Mouse (Mus musculus): Measurements from ENCODE around the gene Gm45261.

The Gm45261 gene

DNA sequence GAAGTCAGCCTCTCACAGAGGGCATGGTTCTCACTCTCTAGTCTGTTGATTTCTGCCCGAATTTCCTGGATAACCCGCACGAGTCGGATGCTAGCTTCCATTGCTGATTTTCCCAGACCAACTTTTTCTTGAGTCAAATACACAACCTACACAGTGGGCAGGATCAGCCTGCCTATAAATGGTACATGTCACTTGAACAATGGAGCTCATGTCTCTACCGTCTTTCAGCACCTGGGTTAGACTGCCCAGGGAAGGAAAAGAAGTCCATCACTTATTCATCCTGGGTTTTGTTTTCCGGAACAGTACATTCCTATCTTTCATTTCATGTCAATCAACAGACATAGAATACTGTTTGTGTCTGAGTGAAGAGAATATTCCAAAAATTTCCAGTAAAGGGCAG lies at the start of gene Gm45261:
Gene Gm45261, minus strand, starts transcription at position 101 of the 400 bp plus-strand sequence.
- DNase-seq (ENCODE audit: low read depth, low spot score): no peak

DNA sequence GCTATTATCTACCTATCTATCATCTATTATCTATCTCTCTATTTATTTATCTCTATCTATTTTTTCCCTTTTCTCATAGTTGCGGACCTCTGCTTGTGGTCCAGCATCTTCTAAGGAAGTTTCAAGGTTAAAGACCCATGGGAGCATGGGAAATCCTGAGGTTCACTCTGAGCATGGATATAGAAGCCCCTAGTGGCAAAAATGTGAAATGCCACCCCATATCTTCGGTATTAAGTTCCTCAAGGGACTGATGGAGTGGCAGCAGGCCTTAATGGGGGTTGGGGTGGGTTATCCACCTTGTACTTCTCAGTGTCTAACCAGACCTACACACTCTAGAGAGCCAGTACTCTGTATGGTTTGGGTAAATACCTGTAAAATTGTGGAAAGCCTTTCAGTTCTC lies 43.5 kb upstream of the Gm45261 start:
- no peak for DNase-seq (ENCODE audit: low read depth, low spot score)

DNA sequence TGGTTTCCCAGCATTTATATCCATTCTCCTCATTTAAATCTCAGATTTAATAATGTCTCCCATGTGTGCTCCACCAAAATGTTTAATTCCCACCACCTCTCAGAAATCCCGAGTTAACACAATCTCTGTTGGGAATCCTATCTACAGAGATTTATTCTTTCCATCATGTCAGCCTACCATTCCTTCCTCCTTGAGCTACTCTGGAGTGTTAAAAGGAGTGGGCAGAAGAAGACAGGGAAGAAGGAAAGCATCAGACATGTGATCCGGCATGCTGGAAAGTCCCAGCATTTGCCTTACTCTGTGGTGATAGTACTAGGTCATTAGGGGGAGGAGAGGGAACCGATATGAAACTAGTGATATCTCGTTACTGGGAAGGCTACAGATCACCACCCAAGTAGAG lies 42.8 kb upstream of the Gm45261 start:
- no peak for DNase-seq (ENCODE audit: low read depth, low spot score)

DNA sequence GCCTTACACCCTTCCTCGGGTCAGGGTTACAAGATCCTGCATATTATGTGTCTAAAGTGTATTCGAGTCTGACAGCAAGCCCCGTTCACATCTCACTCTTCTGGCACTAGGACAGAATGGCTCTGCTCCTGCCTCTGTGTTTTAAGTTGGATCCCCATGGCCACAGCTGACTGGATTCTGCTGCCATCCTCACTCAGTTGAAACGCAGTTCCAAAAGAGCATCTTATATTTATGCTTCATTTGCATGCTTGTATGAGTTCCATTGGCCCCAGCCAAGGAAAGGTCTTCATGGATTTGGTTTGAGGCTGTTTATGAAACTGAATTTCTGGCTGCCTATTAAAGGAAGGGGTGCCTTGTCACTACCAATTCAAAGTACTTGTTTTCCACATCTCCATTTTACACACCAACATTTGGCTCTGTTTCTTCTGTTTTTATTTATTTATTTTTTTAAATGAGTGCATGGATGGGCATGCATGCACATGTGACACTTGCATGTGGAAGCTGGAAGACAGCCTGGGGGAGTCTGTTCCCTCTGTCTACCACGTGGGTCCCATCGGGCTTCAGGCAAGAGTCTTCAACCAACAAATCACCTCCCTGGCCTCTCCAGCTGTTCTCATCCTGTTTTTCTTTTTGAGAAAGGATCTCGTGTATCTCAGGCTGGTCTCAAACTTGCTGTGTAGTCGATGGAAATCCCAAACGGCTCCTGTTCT lies 41.4 kb upstream of the Gm45261 start:
- no peak for DNase-seq (ENCODE audit: low read depth, low spot score)

DNA sequence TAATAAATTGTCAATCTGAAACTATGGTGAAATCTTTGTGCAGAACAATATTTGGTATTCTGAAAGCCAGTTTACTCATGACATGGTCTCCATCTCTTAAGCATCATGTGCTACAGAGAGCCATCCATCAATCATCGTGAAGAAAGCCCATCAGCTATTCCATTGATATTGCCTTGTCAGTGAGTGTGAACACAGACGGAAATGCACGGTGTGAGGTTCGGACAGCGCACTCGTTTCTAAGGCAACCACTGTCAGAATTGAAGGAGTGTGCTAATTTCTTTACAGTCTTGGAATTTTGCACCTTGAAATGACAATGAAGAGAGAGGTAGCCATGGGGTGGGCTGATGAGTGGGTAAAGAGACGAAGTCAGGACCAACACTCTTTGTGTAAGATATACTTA lies 38.0 kb upstream of the Gm45261 start:
- no peak for DNase-seq (ENCODE audit: low read depth, low spot score)

DNA sequence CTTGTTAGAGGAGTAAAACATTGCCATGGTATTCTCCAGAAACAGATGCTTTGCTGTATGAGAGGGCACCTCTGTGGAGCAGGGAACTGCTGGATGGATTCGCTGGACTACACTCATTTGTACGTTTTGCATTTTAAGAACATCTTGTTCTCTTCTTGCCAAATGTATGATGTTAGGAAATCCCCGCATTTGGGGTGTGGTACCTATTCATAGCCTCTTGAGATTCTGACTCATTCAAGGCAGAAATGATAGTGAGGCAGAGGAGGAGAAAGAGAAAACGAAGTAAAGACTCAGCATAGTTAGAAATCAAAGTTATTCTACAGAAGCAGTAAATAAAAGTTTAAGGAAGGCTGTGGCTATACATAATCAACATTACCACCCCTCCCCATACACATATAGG lies 35.1 kb upstream of the Gm45261 start:
- no peak for DNase-seq (ENCODE audit: low read depth, low spot score)

DNA sequence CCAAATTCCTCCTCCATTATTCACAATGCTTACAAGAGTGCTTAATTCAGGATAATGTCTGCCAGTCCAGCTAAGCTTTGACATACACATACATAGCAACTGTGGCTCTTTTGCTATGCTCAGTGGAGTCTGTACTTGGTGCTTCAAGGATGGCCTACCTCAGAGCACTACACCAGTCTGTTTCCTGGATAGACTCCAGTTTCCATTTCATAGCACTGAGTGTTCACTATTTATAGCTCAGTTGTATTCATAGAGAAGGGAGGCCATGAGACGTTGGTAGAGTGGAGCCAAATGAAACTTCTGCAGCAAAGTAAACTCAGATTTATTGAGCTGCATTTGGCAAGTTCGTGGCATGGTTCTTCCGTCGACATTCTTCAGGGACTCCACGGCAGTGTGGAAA lies 22.2 kb upstream of the Gm45261 start:
- no peak for DNase-seq (ENCODE audit: low read depth, low spot score)

DNA sequence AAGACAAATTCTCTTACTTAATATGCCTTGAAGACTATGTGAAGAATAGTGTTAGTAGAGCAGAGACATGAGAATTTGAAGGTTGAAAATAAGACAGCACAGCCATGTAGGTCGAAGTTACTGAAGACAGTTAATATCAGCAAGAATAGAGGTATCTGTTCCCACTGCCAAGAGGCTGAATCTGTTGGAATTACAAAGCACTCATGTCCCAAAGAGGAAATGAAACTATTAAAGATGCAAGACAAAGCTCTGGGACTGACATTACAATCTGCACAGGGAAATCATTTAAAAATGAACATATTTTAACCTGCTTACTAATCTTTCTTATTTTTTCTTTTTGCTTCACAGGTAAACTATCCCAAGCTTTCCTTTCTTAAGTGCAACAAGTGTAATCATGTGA lies 13.7 kb upstream of the Gm45261 start:
- DNase-seq (ENCODE audit: low read depth, low spot score): no peak

DNA sequence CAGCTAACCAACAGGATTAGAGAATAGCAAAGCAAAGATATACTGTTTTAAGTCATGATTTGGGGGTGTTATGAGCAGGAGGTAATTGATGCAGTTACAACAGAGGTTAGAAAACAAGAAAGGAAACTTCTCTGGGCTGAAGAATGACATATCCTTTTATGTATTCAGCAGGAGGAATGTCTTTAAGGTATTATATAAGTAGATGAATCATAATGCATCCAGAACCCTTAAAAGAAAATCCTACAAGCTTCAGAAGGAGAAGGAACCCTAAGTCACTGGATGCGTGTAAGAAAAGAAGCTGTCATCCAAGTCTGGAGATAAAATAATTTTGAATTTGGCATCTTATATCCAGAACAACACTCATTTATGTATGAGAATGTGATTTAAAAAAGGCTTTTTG lies 11.1 kb upstream of the Gm45261 start:
- DNase-seq (ENCODE audit: low read depth, low spot score): no peak

DNA sequence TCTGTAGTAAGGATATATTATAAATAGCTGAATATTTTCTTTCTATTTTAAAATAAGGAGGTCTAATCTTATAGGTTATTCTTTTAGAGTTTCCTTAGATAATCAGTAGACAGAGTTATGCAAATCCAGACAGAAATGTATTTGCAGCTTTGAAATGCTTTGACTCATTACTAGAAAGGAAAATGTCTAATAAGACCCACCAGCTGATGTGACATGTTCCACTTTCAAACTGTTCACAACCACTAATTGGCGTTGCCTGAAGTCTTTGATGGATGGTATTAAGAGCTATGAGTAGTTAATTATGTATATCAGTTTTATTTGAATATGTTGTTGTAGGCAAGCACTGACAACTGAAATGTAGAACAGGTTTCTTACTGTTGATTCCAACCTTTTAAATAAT lies 1.3 kb downstream of the Gm45261 start:
- no peak for DNase-seq (ENCODE audit: low read depth, low spot score)

DNA sequence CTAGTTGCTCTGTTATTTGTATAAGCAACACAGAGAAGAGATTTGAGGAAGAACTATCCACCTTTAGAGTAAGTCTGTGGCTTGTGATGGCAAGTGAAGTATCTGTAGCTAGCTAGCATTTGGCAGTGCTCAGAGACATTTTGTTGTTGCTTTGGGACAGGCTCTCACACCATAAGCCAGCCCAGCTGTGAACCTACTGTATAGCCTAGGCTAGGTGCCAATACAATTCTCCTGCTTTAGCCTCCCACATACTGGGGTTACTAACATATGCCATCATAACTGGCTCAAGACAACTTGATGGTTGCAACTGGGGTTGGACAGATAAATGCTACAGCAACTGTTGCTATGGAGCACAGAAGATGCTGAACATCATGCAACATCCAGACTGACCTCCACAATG lies 1.8 kb downstream of the Gm45261 start:
- DNase-seq (ENCODE audit: low read depth, low spot score): no peak

DNA sequence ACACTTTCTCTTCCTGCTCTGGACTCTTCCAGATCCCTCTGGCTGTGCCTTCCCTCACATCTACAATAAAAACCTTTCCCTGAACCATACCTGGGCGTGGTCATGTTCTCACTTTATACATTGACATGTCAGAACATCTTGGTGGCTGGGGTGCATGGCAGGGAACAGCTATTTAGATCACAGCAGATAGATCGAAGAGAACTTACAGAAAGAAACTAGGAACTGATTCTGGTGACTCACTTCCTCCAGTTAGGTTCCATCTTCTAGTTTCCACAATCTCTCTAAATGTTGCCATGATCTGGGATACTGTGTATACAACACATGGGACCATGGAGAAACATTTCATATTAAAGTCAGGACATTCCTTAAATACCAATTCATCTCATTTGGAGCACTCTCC lies 7.3 kb downstream of the Gm45261 start:
- DNase-seq (ENCODE audit: low read depth, low spot score): no peak

DNA sequence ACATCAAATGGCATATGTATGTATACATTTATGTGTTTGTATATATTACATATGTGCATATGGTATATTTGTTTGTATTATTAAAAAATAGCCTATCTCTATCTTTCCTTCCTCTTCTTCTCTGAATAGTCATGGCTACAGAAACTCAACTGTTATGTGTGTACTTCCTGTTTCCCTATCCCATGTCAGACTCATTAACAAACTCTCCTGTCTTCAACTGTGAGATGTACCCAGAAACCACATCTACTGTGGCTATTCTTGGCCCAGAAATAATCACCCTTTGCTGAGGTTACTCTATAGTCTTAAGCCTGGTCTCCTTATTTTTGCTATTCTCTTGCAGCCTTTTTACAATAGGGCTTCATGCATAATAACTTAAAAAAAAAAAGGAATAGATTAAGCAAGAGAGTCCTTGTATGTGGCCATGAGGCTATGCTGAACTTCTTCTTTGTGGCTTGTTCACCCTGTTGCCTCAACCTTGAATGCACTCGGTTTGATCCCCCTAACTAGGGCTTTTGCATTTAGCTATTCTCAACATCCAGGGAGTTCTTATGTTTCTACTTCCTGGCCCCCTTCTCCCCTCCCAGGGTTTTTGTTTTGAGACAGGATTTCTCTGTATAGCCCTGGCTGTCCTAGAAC lies 9.2 kb downstream of the Gm45261 start:
- no peak for DNase-seq (ENCODE audit: low read depth, low spot score)

DNA sequence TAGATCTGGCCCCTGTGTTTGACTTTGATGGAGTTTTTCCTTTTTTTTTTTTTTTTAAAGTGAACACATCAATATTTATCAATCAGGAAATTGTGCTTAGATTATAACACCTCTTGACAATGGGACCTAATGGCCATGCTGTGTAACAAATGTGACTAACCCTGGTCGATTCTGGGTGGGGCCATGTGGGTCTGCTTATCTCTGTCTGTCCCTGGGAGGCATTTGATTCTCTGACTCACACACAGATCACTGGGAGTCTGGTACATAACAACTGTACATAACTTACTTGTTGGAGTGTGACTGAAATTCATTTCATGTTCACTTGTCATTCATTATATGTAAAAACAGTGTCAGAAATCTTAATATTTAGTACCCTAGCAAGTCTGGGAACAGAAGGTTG lies 13.7 kb downstream of the Gm45261 start:
- DNase-seq (ENCODE audit: low read depth, low spot score): no peak

DNA sequence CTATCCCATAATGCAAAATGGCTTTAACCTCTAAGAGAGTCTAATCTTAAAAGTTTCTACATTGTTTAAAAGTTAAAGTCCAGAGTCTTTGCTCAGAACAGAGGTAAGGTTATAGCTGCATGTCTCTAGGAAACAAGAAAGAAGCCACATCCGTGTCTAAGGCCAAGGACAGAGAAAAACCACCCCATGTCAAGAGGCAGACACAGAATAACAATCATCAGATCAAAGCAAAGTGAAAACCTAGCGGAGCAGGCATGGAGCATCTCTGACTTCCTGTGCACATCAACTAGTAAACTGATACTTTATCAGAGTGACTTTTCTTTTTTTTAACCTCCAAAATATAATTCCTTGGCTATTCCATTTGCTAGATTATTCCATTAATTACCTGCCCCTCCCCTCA lies 20.3 kb downstream of the Gm45261 start:
- DNase-seq (ENCODE audit: low read depth, low spot score): no peak

DNA sequence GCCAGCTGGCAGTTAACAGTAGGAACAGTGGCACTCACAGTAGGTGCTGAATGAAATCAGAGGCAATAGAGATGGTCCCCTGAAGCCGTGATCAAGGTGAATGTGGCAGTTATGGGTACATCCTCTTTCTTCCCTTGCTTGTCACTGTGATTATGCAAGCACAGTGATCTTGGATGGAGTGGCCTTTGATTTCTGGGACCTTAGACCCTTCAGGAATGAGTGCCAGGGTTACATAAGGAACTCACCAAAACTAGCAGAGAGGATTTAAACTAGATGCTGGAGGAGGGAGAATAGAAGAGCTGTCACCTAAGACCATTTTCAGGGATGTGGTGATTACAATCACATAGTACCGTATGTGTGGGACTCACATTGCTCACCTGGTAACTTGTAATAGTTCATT lies 22.7 kb downstream of the Gm45261 start:
- no peak for DNase-seq (ENCODE audit: low read depth, low spot score)

DNA sequence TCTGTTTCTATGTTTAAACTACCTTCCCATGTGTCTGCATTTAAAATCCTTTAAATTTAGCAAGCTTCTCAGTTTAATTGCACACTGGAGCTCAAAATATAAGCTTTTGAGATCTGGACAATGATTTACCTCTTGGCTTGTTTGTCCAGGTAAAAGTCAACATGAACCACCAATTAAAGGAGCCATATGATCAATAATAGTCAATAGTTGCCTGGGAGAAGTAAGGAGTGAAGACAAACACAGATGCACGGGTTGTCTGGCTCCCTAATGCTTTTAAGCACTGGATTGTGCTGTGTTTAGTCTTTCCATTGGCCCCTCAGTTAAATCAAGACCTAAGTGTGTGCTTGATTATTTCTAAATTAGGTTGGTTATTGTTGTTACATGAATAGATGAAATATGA lies 33.3 kb downstream of the Gm45261 start:
- no peak for DNase-seq (ENCODE audit: low read depth, low spot score)

DNA sequence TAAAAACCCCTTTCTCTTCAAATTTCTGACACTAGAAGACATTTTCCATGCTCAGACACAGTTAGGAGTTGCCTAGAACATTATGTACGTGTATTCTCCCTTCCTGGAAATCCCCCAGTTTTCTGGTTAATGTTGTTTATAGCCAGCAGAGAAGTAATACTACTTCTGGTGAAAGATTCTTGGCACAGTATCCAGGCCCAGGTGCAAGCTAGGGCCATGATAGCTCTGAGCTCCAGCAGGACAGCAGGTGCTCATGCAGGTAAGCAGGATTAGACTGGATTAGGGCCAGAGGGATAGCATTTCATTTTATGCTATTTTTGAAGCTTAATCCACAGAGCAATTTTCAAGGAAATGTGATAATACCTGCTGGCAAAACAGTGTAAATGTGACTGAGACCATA lies 33.8 kb downstream of the Gm45261 start:
- peak; percentile 10 for DNase-seq (ENCODE audit: low read depth, low spot score)

DNA sequence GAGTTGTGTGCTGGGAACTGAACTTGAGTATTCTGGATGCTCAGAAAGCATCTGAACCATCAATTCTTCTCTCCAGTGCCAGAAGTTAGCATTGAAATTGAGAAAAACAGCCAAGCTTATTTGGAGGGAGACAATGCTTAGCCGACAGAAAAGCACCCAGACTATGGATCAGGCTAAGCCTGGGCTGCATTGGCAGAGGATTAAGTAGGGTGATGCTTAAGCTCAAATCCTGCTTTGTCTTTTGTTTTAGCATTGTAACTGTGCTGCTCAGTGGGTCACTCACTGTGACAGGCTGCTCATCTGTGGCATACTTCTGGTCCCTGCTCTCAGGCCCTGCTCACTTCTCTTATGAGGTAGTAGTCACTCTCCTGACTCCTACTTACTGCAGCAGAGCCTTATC lies 36.6 kb downstream of the Gm45261 start:
- no peak for DNase-seq (ENCODE audit: low read depth, low spot score)

DNA sequence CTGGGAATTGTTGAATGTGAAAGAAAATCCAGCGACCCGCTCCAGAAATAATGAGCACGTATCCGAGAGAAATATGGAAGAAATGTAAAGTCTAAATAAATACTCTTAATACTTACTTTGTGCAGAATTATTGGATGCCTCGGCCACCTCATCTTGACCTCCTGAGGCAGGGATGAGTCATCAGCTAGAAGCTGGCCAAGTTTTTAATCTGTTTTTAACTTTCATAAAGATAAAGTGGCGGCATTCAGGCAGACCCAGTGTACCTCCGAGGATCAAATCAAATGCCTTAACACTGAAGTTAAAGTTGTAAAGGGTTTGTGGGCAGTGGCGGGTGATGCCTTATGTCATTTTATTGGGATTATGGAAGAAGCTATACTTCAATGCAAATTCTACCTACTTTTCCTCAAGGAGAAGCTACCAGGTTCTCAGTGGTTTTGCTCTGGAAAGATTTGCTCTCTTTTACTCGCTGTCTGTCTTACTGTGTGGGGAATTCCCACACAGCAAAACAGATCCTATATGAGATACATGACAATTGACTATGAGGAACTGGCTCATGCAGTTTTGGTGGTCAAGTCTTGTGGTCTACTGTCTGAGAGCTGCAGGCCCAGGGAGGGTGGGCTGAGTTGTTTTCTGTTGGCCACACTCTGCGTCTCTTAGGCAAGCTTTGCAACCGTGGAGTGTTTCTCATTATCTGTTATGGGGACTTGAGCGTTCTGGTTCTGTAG lies 42.8 kb downstream of the Gm45261 start:
- DNase-seq (ENCODE audit: low read depth, low spot score): no peak

DNA sequence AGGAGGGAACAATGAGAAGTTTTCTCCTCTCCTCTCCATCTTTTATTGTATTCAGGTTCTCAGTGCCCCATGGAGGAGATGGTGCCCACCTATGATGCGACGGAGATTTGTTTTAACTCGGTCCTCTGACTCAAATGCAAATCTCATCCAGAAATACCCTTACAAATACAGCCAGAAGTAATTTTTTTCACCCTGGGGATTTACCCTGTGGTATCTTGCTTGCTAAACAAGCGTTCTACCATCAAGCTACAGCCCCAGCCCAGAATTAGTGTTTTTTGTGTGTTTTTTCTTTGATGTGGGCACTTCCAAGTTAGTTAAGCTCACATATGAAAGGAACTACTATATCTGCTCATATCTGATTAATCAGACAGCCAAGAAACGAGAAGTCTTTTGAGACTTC lies 44.9 kb downstream of the Gm45261 start:
- no peak for DNase-seq (ENCODE audit: low read depth, low spot score)

DNA sequence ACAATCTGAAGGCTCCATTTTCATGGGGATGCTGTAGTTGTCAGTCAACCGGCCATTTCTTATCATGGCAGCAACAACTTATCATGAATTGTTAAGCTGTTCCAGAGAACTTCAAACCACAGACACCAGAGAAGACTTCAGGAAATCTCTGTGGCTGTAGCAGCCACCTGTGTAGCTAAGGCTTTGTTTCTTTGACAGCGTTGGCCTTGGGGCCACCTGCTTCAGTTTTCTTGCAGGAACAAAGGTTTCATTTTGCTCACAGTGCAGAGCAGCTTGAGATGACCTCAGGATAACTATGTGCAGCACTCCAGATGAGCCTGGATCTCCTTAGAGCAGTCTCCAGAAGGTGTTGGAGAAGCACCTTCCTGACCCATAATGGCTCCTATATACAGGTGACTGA lies 48.7 kb downstream of the Gm45261 start:
- no peak for DNase-seq (ENCODE audit: low read depth, low spot score)
